Mouse (Mus musculus) induced T-regulatory cell, adult 2 months (primary cell): ENCODE data around the gene Myl9.

Experiments
- DNase-seq: peaks from one replicate; pipeline ENCODE4 v3.0.0-alpha.2; 2012; ENCODE audit warnings: low read depth

The Myl9 gene

GRCm38 (mm10) chr2:156764747-156765146 lies 10.5 kb upstream of the Myl9 start:
- no peak for DNase-seq

- DNase-seq, result no peak
These were observed 9.6 kb upstream of the Myl9 start for GRCm38 (mm10) chr2:156765593-156765992.

- no peak for DNase-seq
These were observed 8.8 kb upstream of the Myl9 start for GRCm38 (mm10) chr2:156766227-156767019.

- DNase-seq, result no peak
These were observed 8.1 kb upstream of the Myl9 start for GRCm38 (mm10) chr2:156767108-156767507.

- no peak for DNase-seq
These were observed 5.9 kb upstream of the Myl9 start for GRCm38 (mm10) chr2:156769274-156769673.

GRCm38 (mm10) chr2:156773470-156773869 lies 1.8 kb upstream of the Myl9 start:
- no peak for DNase-seq

- no peak for DNase-seq
These were observed 1.0 kb upstream of the Myl9 start for GRCm38 (mm10) chr2:156774035-156774737.

- DNase-seq, result no peak
These were observed 525 bp downstream of the Myl9 start for GRCm38 (mm10) chr2:156775455-156776435.

- DNase-seq, result no peak
These were observed 1.7 kb downstream of the Myl9 start for GRCm38 (mm10) chr2:156776907-156777306.

- DNase-seq, result no peak
These were observed 2.2 kb downstream of the Myl9 start for GRCm38 (mm10) chr2:156777326-156778004.

GRCm38 (mm10) chr2:156778571-156778970 lies 3.4 kb downstream of the Myl9 start:
- DNase-seq, result no peak

GRCm38 (mm10) chr2:156779036-156779435 lies 3.8 kb downstream of the Myl9 start:
- DNase-seq, result no peak

GRCm38 (mm10) chr2:156779488-156779887 lies 4.3 kb downstream of the Myl9 start:
- no peak for DNase-seq

GRCm38 (mm10) chr2:156780129-156780528 lies 4.9 kb downstream of the Myl9 start:
- no peak for DNase-seq

- DNase-seq, result no peak
These were observed 5.5 kb downstream of the Myl9 start for GRCm38 (mm10) chr2:156780752-156781151.

GRCm38 (mm10) chr2:156781281-156781680 lies 6.1 kb downstream of the Myl9 start:
- DNase-seq, result no peak

- no peak for DNase-seq
These were observed 6.7 kb downstream of the Myl9 start for GRCm38 (mm10) chr2:156781836-156782480.

- no peak for DNase-seq
These were observed 7.5 kb downstream of the Myl9 start for GRCm38 (mm10) chr2:156782481-156783348.

GRCm38 (mm10) chr2:156783349-156783728 lies 8.1 kb downstream of the Myl9 start:
- no peak for DNase-seq

GRCm38 (mm10) chr2:156784016-156784585 lies 8.9 kb downstream of the Myl9 start:
- no peak for DNase-seq
